Mouse (Mus musculus): Measurements from ENCODE around the gene Zmat5. TPM values are rescaled to one million over a fixed set of nuclear protein-coding genes. Genes with fewer than 3 reads are reported as not detected.
"Not testable (repeated sequence)": the region's sequence is repeated elsewhere in the genome, so short reads cannot be mapped to it uniquely, and the experiment has no call there.

Gene Zmat5
- total RNA-seq, 1 experiment from 2014 or later, result 35.1 TPM

DNA sequence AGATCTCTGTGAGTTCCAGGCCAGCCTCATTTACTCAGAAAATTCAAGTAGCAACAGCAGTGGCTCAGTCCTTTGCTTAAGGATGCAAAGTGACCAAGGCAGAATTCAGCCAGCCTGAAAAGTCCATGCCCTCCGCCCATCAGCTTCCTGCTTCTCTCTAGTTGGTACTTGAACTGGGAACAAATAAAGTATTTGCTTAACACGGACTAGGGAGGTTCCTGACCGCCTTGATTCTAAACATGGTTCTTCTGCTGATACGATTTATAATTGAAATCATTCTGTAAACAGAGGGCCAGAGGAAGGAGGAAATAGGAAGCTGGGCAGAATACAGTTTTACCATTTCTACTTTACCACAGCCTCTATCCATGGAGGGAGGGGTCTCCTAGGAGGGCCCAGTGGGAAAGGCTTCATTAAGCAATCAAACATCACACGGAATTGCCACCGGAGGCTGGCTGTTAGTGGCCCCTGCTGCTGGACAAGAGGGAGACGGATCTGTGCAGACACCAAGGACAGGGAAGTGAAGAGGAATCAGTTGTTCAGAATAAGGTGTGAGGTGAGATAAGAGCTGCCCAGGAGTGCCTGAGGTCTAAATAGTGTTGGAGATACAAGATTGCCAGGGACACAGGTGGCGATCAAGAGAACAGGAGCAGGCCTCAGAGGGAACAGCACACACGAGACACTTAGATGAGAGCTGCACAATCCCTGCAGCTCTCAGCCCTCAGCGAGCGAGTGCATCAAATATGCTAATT, 15.7 kb upstream of the Zmat5 start:
- no peak for DNase-seq

DNA sequence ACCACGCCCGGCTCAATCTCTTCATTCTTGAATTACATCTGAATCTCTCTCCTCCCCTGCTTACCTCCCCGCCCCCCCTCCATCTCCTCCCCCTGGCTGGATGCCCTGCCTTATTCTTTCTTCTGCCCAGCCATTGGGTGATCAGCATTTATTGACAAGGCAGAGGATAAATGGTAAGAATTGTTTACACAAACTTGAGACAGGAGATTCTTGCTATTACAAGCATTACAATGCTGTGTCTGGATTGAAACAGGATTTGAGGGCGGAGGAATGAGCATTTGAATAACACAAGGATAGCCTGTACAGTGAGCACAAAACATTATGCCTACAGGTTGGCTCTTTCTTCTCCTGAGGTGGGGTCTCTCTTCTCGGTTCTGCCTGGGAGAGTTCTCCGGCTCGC, 14.1 kb upstream of the Zmat5 start:
- DNase-seq, result no peak

DNA sequence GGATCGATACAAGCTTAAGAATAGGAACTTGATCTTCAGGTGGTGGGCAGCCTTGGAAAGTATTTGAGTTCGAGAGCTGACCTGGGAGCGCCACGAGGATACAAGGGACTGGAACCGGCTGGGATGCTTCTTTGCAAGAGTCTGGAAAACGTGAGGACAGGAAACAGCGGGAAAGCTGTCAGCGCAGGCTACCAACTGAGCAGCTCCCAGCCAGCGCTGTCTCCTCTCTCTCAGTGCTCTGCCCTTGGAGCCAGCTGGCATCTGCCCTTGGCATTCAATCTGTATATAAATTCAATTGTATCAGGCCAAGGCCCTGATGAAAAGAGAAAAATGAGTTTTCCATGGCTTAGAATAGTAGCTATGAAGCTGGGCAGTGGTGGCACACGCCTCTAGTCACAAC, 13.3 kb upstream of the Zmat5 start:
- peak; percentile 84 for DNase-seq

DNA sequence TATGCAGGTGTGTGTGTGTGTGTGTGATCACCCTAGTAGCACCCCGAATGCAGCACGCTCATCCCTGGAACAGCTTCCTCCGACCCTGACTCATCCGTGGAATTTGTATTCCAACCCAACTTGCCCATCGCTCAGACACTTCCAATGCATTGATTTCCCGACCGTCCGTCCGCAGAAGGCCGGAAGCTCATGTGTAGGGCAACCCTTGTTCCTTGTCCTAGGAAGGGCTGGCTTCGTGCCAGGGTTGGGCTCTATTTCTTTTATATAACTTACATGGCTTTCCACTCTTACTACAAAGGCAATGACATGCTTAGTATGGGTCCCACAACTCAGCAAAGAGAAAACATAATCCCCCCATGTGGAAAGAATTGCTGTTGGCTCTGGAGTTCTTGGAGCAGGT, 12.3 kb upstream of the Zmat5 start:
- peak; percentile 55 for DNase-seq

DNA sequence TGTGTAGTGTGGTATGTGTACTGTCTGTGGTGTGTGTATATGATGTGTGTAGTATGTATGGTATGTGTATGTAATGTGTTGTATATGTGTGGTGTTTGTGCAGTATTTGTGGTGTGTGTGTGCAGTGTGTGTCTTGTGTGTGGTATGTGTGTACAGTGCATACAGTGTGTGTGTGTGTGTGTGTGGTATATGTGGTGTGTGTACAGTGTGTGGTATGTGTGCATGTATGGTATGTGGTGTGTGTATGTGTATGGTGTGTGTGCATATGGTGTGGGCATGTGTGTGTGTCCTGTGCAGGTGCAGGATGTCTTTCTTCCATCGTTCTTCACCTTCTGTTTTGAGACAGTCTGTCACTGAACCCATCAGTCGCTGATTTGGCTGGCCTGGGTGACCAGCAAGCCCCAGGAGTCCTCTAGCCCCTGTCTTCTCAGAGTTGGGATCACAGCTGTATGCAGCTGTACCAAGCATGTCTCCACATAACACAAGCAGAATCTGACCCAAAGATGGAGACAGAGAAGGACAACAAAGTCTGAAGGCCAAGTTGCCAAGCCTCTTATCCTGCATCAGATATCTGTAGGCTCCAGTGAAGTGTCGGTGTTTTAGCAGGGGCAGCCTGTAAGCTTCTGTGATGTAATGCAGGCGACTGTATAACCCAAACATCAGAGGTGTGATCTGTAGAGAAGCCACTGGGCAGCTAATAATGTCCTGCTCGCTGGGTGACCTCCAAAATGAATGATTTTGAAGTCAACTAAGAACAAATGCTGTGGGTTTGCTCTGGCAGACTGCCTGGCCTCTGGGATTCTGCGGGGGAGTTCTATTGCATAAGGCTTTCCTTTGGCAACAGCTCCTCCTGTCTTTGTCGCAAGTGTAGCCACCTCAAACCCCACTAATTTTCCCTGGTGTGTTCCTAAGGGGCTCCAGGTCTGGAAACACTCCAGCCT, 7.2 kb upstream of the Zmat5 start:
- peak; percentile 92 for DNase-seq

DNA sequence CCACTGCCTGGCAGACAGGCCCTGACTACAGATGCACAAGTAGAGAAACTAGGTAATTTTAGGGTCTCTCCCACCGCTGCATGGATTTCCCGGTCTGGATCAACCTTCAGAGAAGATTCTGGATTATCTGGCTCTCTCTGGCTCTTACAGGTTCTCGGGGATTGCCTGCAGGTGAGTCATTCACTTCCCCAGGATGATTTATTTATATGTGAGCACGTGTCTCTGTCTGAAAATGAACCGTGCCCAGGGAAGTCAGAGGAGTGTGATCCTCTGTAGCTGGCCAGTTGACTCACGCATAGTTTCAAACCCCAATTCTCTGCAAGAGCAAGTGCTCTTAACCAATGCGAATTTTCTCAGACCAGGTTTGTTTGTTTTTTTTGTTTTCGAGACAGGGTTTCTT, 3.8 kb upstream of the Zmat5 start:
- DNase-seq, result peak; percentile 51

DNA sequence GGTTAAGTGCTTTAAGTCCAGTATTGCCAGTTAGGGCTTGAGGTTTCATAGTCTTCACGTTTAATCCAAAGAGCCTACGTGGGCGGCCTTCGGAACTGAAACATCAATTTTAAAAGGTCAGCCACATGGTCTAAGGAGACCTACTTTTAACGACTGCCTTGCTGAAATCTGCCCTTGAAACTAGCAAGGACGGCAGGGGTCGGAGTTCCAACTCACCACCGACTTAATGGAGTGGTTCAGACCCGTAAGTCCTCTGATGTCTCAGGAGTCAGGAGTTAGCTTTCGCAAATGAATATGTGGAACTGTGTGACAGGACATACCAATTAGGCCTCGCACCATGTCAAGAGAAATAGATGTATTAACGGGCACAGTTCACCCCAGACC, 798 bp upstream of the Zmat5 start:
- DNase-seq, result no peak

DNA sequence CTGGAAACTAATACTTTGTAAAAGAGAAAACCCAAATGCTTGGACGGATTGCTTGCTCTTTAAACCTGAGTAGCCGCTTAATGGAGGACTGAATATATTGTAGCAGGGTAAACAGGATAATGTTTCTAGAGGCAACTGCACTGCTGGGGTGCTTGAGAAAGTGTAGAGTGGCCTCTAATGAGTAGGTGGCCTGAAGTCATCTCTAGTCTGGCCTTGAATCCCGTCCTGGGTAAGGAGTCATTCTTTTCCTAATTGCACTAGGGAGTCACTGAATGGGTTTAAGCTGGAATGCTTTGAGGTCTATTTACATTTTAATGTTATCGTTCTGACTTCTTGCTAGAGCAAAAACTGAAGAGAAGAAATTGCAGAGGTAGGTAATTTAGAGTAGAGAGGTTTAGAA, 700 bp downstream of the Zmat5 start:
- no peak for DNase-seq

DNA sequence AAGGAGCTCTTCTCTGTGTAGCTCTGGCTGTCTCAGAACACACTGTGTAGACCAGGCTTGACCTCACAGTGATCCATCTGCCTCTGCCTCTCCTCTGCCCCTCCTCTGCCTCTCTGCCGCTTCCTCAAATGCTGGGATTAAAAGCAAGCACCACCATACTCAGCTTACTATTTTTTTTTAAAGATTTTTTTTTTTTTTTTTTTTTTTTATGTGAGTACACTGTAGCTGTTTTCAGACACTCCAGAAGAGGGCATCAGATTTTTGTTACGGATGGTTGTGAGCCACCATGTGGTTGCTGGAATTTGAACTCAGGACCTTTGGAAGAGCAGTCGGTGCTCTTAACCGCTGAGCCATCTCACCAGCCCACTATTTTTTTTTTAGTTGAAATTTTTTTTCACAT, 5.7 kb downstream of the Zmat5 start:
- not testable (repeated sequence) for DNase-seq

DNA sequence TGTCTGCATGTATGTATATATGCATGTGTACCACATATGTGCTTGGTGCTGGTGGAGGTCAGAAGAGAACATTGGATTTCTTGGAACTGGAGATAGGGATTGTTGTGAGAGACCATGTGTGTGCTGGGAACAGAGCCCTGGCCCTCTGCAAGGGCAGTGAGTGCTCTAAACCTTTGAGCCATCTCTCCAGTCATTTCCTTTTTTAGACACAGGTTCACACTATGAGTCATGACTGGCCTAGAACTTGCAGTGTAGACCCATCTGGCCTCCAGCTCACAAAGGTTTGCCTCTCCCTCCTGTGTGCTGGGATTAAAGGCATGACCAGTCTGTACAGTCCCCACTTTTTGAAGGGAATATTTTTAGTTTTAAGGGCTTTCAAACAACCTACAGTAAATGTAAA, 8.3 kb downstream of the Zmat5 start:
- no peak for DNase-seq

DNA sequence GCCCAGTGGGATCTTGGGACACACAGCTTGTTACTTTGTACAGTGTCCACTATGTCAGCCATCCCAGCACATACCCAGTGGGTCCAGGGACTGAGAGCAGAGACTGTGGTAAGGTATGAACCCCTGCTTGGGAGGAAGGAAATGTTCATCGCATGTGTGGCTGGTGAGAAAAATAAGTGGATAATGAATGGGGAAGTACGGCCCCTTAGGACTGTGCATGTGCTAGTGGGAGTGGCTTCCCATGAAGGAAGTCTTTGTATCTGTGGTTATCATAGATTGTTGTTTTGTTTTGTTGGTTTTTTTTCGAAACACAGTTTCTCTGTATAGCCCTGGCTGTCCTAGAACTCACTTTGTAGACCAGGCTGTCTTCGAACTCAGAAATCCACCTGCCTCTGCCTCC, 10.2 kb downstream of the Zmat5 start:
- no peak for DNase-seq

DNA sequence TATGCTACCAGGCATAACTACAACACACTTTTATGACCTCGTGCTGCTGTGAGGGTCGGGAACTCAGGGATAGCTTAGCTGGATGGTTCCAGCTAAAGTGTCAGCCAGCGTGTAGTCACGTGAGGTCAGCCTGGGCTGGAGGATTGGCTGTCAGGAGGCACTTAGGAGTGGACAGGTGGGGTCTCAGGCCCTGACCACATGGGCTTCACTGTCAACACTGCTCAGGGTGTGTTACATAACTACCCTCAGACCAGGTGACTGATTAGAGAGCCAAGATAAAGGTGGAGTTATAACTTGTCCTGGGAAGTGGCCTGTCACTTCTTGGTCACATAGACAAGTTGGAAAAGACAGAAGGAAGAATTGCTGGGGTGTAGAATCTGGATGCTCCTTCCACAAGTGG, 11.1 kb downstream of the Zmat5 start:
- no peak for DNase-seq

DNA sequence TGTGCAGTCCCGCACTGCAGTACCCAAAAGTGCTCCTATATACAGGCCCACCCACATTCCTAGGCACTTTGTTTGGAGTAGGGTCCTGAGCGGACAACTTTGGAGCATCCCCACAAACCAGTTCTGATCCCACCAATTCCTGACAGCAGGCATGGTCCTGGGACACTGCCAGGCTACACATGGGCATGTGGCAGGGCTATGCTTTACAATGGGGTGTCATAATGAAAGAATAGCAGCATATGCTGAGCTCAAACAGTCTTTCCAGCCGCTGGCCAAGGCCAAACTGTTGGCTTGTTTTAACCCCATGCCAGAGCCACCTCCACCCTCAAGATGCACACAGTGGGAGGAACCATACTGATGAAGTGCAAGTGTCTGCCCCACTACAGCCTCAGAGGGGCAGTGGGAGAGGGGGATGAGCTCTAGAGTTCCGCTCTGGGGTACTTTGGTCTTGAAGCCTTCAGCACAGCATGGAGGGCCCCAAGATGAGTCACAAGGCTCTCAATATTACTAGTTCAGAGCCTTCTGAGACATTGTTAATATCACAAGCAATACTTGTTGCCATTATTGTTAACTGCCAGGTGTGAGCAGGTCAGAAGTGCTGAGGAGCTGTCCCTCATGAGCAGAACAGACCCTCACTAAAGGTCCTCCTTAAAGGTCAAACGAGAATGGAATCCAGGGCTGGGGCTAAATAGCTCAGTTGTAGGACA, 12.2 kb downstream of the Zmat5 start:
- DNase-seq, result no peak

DNA sequence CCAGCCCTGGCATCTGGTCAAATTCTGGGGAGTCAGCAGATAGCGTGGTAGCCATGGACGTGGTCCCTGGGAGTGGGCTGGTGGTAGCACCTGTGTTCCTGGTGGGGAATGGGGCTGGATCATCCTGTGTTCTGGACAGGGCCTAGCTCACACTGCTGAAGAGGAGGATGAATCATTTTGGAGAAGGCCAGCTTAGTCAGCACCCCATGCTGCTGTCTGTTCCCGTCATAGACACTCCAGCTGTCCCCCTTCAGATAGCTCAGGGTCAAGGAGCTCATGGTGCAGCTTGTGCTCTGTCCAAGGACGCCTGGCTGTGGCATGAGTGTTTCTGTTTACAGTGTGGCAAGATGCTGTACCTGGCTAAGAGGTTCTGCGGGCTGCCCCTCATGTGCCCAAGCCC, 14.1 kb downstream of the Zmat5 start:
- DNase-seq, result peak; percentile 52

DNA sequence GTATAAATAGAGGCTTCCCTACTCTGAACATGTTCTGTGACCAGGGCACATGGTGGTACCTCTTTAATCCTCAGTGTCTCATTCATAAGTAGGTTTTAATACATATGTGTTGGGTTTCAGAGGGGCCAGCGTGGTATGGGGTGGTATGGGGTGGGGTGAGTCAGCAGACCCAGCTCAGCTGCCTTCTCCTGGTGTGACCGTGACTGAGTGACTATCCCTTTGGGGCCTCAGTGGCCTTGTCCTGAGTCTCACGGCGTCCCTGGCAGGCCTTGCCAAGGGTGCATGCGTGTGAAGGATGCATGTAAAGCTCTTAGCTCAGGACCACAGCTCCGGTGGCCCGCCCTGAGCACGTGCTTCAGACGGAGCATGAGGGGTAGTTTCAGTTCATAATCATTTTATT, 15.5 kb downstream of the Zmat5 start:
- peak; percentile 78 for DNase-seq

DNA sequence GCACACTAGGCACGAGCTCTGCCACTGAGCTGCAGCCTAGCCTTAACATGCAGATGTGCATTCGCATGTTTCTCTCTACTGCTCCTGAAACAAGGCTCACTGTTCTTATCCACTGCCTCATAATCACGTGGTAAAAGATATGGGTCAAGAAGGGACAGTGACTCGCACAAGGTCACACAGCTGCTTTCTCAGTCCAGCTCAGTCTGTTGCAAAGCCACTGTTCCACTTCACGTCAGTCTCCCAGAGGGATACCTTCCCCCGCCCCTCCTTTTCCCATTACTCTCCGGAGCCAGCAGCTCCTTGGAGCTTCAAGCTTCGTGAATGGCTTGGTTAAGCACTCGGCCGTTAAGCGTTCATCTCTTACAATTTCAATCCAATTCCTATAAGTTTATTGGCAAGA, 15.9 kb downstream of the Zmat5 start:
- peak; percentile 69 for DNase-seq

DNA sequence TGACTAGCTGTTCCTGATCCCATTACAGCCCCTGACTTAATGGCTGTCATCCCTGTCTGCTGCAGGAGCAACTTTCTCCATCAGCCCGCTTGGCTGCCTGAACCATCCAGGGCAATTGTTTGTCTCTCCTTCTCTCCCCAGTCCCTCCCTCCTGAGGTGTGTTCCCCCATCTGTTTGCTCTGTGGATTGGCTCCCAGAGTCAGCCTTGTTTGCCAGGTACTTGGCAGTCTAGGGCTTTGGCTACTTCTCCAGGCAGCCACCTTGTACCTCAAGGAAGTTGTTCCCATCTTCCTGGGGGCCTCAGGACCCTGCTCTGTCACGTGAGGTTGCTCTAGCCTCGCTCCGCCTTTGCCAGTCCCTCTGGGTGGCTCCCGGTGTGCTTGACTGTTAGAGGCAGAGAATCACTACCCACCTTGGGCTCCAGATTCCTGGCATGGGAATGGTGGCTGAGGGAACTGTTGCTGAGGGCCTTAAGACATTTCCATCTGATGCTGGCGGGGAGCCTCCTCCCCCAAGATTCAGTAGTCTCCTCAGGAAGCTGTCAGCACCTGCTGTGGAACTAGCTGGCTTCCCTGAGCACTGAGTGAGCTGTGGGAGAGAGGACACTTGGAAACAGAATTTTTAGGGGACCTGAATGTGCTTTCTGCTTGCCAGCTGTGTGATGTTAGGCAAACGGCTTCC, 16.6 kb downstream of the Zmat5 start:
- no peak for DNase-seq

DNA sequence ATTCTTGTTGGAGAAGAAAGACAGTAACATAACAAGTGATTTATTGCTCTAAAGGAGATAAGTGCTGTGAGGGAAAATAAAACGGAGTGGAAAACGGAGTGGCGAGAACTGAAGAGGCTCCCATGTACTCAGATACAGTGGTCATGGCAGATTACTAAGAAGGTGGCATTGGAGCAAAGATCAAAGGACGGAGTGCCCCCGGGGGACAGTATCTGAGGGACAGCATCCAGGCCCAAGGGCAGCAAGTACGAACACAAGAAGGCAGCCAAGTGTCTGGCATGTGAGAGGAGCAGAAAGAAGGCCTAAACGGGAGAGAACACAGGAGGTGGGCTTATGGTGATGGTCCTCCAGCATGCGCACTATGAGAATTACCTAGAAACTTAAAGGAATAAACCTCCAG, 17.2 kb downstream of the Zmat5 start:
- peak; percentile 63 for DNase-seq

DNA sequence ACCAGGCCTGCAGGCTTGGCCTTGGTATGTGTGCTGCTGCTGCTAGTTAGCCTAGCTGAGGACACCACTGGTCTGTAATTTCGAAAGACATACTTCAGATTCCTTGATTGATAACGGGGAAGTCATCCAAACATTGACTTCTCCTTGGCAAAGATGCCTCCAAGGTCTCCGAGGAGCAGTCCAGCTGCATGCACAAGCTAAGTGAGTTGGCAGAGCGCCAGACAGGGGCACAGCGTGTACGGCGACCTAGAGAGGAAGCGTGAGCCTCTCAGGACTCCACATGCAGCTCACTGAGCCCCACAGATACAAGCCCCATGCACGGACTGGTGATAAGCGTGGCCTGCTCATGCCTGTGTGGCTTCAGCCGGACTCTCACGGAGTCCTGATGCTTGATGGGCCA, 25.1 kb downstream of the Zmat5 start:
- DNase-seq, result peak; percentile 89

DNA sequence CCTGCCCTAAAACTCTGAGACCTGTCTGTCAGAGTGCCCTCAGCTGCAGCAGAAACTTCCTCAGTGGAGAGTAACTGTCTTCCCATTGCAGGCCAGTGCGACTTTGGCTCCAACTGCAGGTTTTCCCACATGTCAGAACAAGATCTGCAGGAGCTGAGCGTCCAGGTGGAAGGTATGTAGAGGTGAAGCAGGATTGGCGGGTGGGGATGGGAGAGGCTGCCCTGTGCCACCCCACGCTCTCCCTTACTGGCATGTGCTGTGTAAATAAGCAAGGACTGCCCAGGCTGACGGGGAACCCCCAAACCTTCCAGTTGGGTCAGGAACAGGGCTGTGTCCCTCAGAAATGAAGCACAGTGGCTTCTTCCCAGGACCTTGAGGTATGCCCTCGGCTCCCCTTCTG, 25.6 kb downstream of the Zmat5 start:
- no peak for DNase-seq

DNA sequence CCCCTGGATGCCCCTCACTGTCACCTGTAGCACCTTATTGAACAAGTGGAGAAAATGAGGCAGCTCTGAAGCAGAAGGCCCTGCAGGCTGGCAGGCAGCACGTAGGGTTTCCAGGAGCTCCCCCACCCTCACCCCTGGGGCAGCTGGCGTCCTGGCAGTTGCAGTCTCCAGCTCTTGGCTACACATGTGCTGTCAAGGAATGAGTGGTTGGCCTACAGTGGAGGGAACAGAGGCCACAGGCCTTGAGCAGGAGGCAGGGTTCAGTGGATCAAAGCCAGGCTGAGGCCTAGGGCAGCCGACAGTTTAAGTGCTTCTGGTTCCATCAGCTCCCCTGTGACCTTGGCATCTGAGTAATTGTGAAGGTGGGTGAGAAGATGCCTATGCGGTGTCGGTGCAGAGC, 26.4 kb downstream of the Zmat5 start:
- peak; percentile 74 for DNase-seq

DNA sequence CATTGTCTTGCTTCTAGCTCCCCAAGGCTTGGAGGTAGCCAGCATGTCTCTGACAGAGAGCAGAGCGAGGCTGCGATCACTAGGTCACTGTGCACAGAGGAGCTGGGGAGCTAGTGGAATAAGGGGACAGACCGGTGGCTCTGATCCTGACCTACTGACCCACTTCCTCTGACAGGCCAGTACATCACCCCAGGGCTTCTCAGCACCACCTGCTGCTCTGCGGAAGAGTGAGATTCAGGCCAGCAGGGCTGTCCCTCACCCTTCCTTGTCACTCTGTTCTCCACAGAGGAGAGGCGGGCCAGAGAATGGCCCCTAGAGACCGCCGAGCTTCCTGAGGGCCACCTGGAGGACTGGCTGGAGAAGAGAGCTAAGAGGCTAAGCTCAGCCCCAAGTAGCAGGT, 27.3 kb downstream of the Zmat5 start:
- DNase-seq, result no peak

Data from adrenal gland, postnatal 14 days (tissue).